Mouse (Mus musculus) small intestine, adult 2 months (tissue): ENCODE data around the gene Ednrb. TPM values are rescaled to one million over a fixed set of nuclear protein-coding genes. Genes with fewer than 3 reads are reported as not detected.
A peak's percentile ranks its signal among the peaks of the same experiment; 100 is the strongest.

Experiments used
- H3K27ac ChIP-seq: fragments of 200-500 bp; 2 replicates; pipeline ENCODE4 v1.5.1; 2012; ENCODE audit warnings: low read depth, low read length, control low read depth, inconsistent platforms; ENCODE audit not compliant: insufficient read depth
- H3K27me3 ChIP-seq: fragments of 200-500 bp; 2 replicates; pipeline ENCODE4 v1.6.1; 2012; ENCODE audit warnings: mild to moderate bottlenecking, moderate library complexity, low read length, inconsistent platforms; ENCODE audit not compliant: control insufficient read depth, insufficient read depth
- H3K36me3 ChIP-seq: fragments of 200-500 bp; 2 replicates; pipeline ENCODE4 v1.6.1; 2012; ENCODE audit warnings: mild to moderate bottlenecking, low read length, control low read depth, inconsistent platforms; ENCODE audit not compliant: control insufficient read depth, insufficient read depth
- H3K4me1 ChIP-seq: fragments of 200-500 bp; 2 replicates; pipeline ENCODE4 v1.6.1; 2012; ENCODE audit warnings: low read length, inconsistent platforms, mixed read lengths; ENCODE audit not compliant: control insufficient read depth, insufficient read depth, insufficient read length
- H3K4me3 ChIP-seq: fragments of 200-500 bp; 2 replicates; pipeline ENCODE4 v1.5.1; 2012; ENCODE audit warnings: low read depth, mild to moderate bottlenecking, control low read depth, inconsistent platforms, low read length, moderate library complexity
- CTCF ChIP-seq: fragments of 200-500 bp; IDR thresholded peaks from 2 replicates; pipeline ENCODE4 v1.5.1; 2012; ENCODE audit warnings: low read depth, mild to moderate bottlenecking, control low read depth, inconsistent platforms, low read length, moderate library complexity, mixed read lengths; ENCODE audit not compliant: insufficient replicate concordance, insufficient read length; ENCODE audit errors: extremely low read depth
- POLR2A ChIP-seq: fragments of 200-500 bp; IDR thresholded peaks from 2 replicates; pipeline ENCODE4 v1.6.1; 2012; ENCODE audit warnings: low read depth, mild to moderate bottlenecking, control low read depth, inconsistent platforms, low read length, moderate library complexity
- WGBS: fragments of 180-500 bp; shearing (Covaris S2); methylation state at CpG from one replicate; pipeline ENCODE4 v1.1.7; 2018; 5-methylcytosine and 5-hydroxymethylcytosine counted together
- polyA plus RNA-seq: library from polyadenylated mRNA; depleted of rRNA; stranded (reverse); fragments of >200 nt; gene quantifications from 2 replicates; pipeline ENCODE4 v1.2.3, GENCODE M21; 2012

Gene Ednrb
- polyA plus RNA-seq, 1 experiment: 5.1 TPM

- H3K27me3 ChIP-seq: no peaks in the 10 kb centered on the region
- whole genome bisulfite sequencing: 61% methylated on average over 2 of the region's 2 CpGs
- H3K4me3 ChIP-seq: no peak overlapping the region
- no peaks in the 10 kb centered on the region for H3K4me1 ChIP-seq
- H3K36me3 ChIP-seq: no peaks in the 10 kb centered on the region
- no peak overlapping the region for H3K27ac ChIP-seq
- no peak for TF ChIP-seq POLR2A
- TF ChIP-seq CTCF: no peak
Measured at GRCm38 (mm10) chr14:103865226-103865625, 21.0 kb upstream of the Ednrb start.

GRCm38 (mm10) chr14:103850071-103850845 is 6.1 kb upstream of the Ednrb start:
- Histone ChIP-seq H3K4me3 (no peak overlapping the region), H3K36me3 (no peaks in the 10 kb centered on the region), H3K4me1 (no peaks in the 10 kb centered on the region), H3K27me3 (no peaks in the 10 kb centered on the region), H3K27ac (no peak overlapping the region)
- TF ChIP-seq POLR2A (no peak), CTCF (no peak)
- WGBS: 78% methylated on average over 7 of the region's 7 CpGs

GRCm38 (mm10) chr14:103845716-103846115 is 1.5 kb upstream of the Ednrb start:
- Histone ChIP-seq H3K27me3 (no peaks in the 10 kb centered on the region), H3K27ac (no peak overlapping the region), H3K4me1 (no peaks in the 10 kb centered on the region), H3K36me3 (no peaks in the 10 kb centered on the region), H3K4me3 (no peak overlapping the region)
- WGBS: 93% methylated on average over 2 of the region's 2 CpGs
- TF ChIP-seq CTCF (no peak), POLR2A (no peak)

- no peaks in the 10 kb centered on the region for H3K36me3 ChIP-seq
- H3K4me3 ChIP-seq: no peak overlapping the region
- H3K27ac ChIP-seq: no peak overlapping the region
- H3K4me1 ChIP-seq: no peaks in the 10 kb centered on the region
- no peaks in the 10 kb centered on the region for H3K27me3 ChIP-seq
- TF ChIP-seq POLR2A (no peak), CTCF (no peak)
- WGBS: 86% methylated on average over 7 of the region's 7 CpGs
Measured at GRCm38 (mm10) chr14:103844944-103845343, 742 bp upstream of the Ednrb start.

- WGBS: 2% methylated on average over 30 of the region's 30 CpGs
- Histone ChIP-seq H3K27ac (peak overlapping the region; percentile 35), H3K36me3 (no peaks in the 10 kb centered on the region), H3K27me3 (no peaks in the 10 kb centered on the region), H3K4me3 (peak overlapping the region; percentile 52), H3K4me1 (no peaks in the 10 kb centered on the region)
- no peak for TF ChIP-seq POLR2A
- no peak for TF ChIP-seq CTCF
Measured at GRCm38 (mm10) chr14:103843371-103844001, 716 bp downstream of the Ednrb start.

- H3K27me3 ChIP-seq: no peaks in the 10 kb centered on the region
- H3K4me1 ChIP-seq: no peaks in the 10 kb centered on the region
- H3K36me3 ChIP-seq: no peaks in the 10 kb centered on the region
- 11% methylated on average over 16 of the region's 16 CpGs for WGBS
- H3K4me3 ChIP-seq: peak overlapping the region; percentile 52
- peak overlapping the region; percentile 35; the same call in 1 of the 2 replicates for H3K27ac ChIP-seq
- TF ChIP-seq POLR2A (no peak), CTCF (no peak)
Measured at GRCm38 (mm10) chr14:103842896-103843295, 1.3 kb downstream of the Ednrb start.

- no peaks in the 10 kb centered on the region for H3K36me3 ChIP-seq
- H3K27ac ChIP-seq: no peak overlapping the region; the same call in 1 of the 2 replicates
- WGBS: 69% methylated on average over 2 of the region's 2 CpGs
- H3K4me1 ChIP-seq: no peaks in the 10 kb centered on the region
- H3K27me3 ChIP-seq: no peaks in the 10 kb centered on the region
- TF ChIP-seq POLR2A: no peak
- no peak overlapping the region for H3K4me3 ChIP-seq
Measured at GRCm38 (mm10) chr14:103840436-103840835, 3.8 kb downstream of the Ednrb start.

- TF ChIP-seq POLR2A: no peak
- no peak for TF ChIP-seq CTCF
- Histone ChIP-seq H3K27ac (no peak overlapping the region), H3K4me1 (no peaks in the 10 kb centered on the region), H3K4me3 (no peak overlapping the region), H3K36me3 (no peaks in the 10 kb centered on the region), H3K27me3 (no peaks in the 10 kb centered on the region)
- 68% methylated on average over 5 of the region's 5 CpGs for whole genome bisulfite sequencing
Measured at GRCm38 (mm10) chr14:103838887-103839286, 5.3 kb downstream of the Ednrb start.
